8 mouse cellular contexts compared by ENCODE assay signal in genomic region chr14:72506018-72506722, GRCm38 (mm10). TPM values are rescaled to one million over a fixed set of nuclear protein-coding genes. Genes with fewer than 3 reads are reported as not detected.
DNase-seq lines count a peak whose midpoint lies in the region; ATAC-seq and TF ChIP-seq lines count a peak whose summit lies in the region.

No protein-coding gene starts in this region.

- H3K27me3 ChIP-seq in forebrain, embryonic 13.5 days = no peaks in the 10 kb centered on the region
- H3K27me3 ChIP-seq in intestine, postnatal 0 days (replicated peaks; ENCODE audit: control insufficient read depth, insufficient read depth, low read length) = no peaks in the 10 kb centered on the region
- H3K27me3 ChIP-seq in midbrain, embryonic 13.5 days = no peaks in the 10 kb centered on the region; the same call in 1 of the 2 replicates

- peak; percentile 45; the same call in 1 of the 2 replicates for ATAC-seq in forebrain, embryonic 13.5 days
- ATAC-seq in intestine, postnatal 0 days = peak; percentile 28; the same call in 1 of the 2 replicates
- peak; percentile 86 for ATAC-seq in midbrain, embryonic 13.5 days
- no peak for ATAC-seq in inflammation-experienced regulatory T-cells, adult 6 months

- H3K9ac ChIP-seq in forebrain, embryonic 13.5 days = peak overlapping the region; percentile 52; the same call in 1 of the 2 replicates
- H3K9ac ChIP-seq in intestine, postnatal 0 days (ENCODE audit: low read depth, low read length) = no peak overlapping the region
- H3K9ac ChIP-seq in midbrain, embryonic 13.5 days (replicated peaks) = peak overlapping the region; percentile 32; the same call in 1 of the 2 replicates

- no peak overlapping the region for H3K27ac ChIP-seq in forebrain, embryonic 13.5 days
- H3K27ac ChIP-seq in intestine, postnatal 0 days (ENCODE audit: low read depth, low read length) = no peak overlapping the region
- no peak overlapping the region for H3K27ac ChIP-seq in midbrain, embryonic 13.5 days

- H3K4me1 ChIP-seq in forebrain, embryonic 13.5 days = peaks cover 10% of the 10 kb centered on the region
- H3K4me1 ChIP-seq in intestine, postnatal 0 days (replicated peaks; ENCODE audit: control insufficient read depth, insufficient read depth, low read length) = no peaks in the 10 kb centered on the region
- H3K4me1 ChIP-seq in midbrain, embryonic 13.5 days (replicated peaks) = peaks cover 11% of the 10 kb centered on the region

- H3K4me3 ChIP-seq in forebrain, embryonic 13.5 days = peak overlapping the region; percentile 27
- H3K4me3 ChIP-seq in intestine, postnatal 0 days (ENCODE audit: low read depth, low read length) = peak overlapping the region; percentile 23
- H3K4me3 ChIP-seq in midbrain, embryonic 13.5 days (replicated peaks) = peak overlapping the region; percentile 32

- 6% methylated on average over 11 of the region's 12 CpGs for WGBS in forebrain, embryonic 13.5 days
- WGBS in intestine, postnatal 0 days = 9% methylated on average over 12 of the region's 12 CpGs
- WGBS in midbrain, embryonic 13.5 days = 5% methylated on average over 12 of the region's 12 CpGs

- no peak for TF ChIP-seq CTCF in intestine, postnatal 0 days (IDR thresholded peaks at IDR 0.05; ENCODE audit: low read depth)

- peak; percentile 7 for DNase-seq in ovary, postnatal 14 days (ENCODE audit: low spot score)
- no peak for DNase-seq in ovary, postnatal 10 days (ENCODE audit: low spot score)
- DNase-seq in B cell, adult 2 months = no peak
- no peak for DNase-seq in MN1 (ENCODE audit: low spot score)

- H3K9me3 ChIP-seq in forebrain, embryonic 13.5 days (replicated peaks) = no peaks in the 10 kb centered on the region
- no peaks in the 10 kb centered on the region for H3K9me3 ChIP-seq in intestine, postnatal 0 days (ENCODE audit: control insufficient read depth)
- H3K9me3 ChIP-seq in midbrain, embryonic 13.5 days = no peaks in the 10 kb centered on the region

- H3K36me3 ChIP-seq in forebrain, embryonic 13.5 days (ENCODE audit: poor library complexity, severe bottlenecking) = no peaks in the 10 kb centered on the region
- no peaks in the 10 kb centered on the region for H3K36me3 ChIP-seq in intestine, postnatal 0 days (ENCODE audit: control insufficient read depth, insufficient read depth)
- no peaks in the 10 kb centered on the region for H3K36me3 ChIP-seq in midbrain, embryonic 13.5 days

- H3K4me2 ChIP-seq in forebrain, embryonic 13.5 days = peak overlapping the region; percentile 50
- H3K4me2 ChIP-seq in intestine, postnatal 0 days (replicated peaks; ENCODE audit: low read depth) = peak overlapping the region; percentile 56
- peak overlapping the region; percentile 58 for H3K4me2 ChIP-seq in midbrain, embryonic 13.5 days (replicated peaks)

RNA-seq across cellular contexts. Expression of gene Gm9195, which starts 14.5 kb away (rescaled TPM):
- not detected in 2 replicates for polyA plus RNA-seq in forebrain, embryonic 13.5 days (2015; fragmentation: Nextera tagmentation; extraction: Ambion mirVana)
- not detected in 2 replicates for polyA plus RNA-seq in intestine, postnatal 0 days (2015; fragmentation: Nextera tagmentation; extraction: Ambion mirVana)
- polyA plus RNA-seq in midbrain, embryonic 13.5 days (2015; fragmentation: Nextera tagmentation; extraction: Ambion mirVana) = not detected in 2 replicates
- polyA plus RNA-seq in inflammation-experienced regulatory T-cells, adult 6 months (2017; shearing (Covaris generic)) = not detected
